32 mouse cellular contexts compared by ENCODE assay signal in genomic region chr5:65191601-65192000, GRCm38 (mm10). TPM values are rescaled to one million over a fixed set of nuclear protein-coding genes. Genes with fewer than 3 reads are reported as not detected.
DNase-seq lines count a peak whose midpoint lies in the region; ATAC-seq and TF ChIP-seq lines count a peak whose summit lies in the region.
"Had no signal": no experiment of that assay in that cellular context is flagged by ENCODE, and none has a peak within 500 bp of the region (broad histone marks: within the 10 kb centered on the region; RNA-seq: fewer than 3 reads in every experiment).

No protein-coding gene starts in this region.

- no peak overlapping the region for H3K27ac ChIP-seq in forebrain, embryonic 16.5 days (ENCODE audit: low read length)
- no peak overlapping the region for H3K27ac ChIP-seq in forebrain, embryonic 14.5 days (ENCODE audit: low read depth, low read length)
- H3K27ac ChIP-seq in left cerebral cortex, adult 2 months, result peak overlapping the region; percentile 71
- H3K27ac ChIP-seq: forebrain, embryonic 13.5 days; heart, embryonic 10.5 days; heart, embryonic 15.5 days; hindbrain, embryonic 13.5 days; kidney, postnatal 0 days; liver, embryonic 14.5 days; macrophage; stomach, postnatal 0 days had no signal

- ATAC-seq in cerebellum, adult (ENCODE audit: insufficient number of reproducible peaks, low FRiP score, low TSS enrichment), result peak; percentile 63
- ATAC-seq in forebrain, embryonic 16.5 days, result peak; percentile 66
- ATAC-seq in forebrain, embryonic 14.5 days, result no peak
- ATAC-seq: activated CD4-positive, CD25-positive, alpha-beta regulatory T cell, adult 4 months; forebrain, embryonic 13.5 days; intestine, embryonic 16.5 days had no signal

- H3K4me1 ChIP-seq in forebrain, embryonic 16.5 days (replicated peaks; ENCODE audit: control insufficient read depth, insufficient read depth, low read length), result no peaks in the 10 kb centered on the region
- H3K4me1 ChIP-seq in forebrain, embryonic 14.5 days (ENCODE audit: control insufficient read depth, insufficient read depth, low read length), result no peaks in the 10 kb centered on the region
- H3K4me1 ChIP-seq: forebrain, embryonic 13.5 days; heart, embryonic 10.5 days; heart, embryonic 15.5 days; hindbrain, embryonic 13.5 days had no signal

- peaks cover 3% of the 10 kb centered on the region; the same call in 1 of the 2 replicates for H3K9me3 ChIP-seq in forebrain, embryonic 16.5 days (ENCODE audit: control insufficient read depth, low read length)
- H3K9me3 ChIP-seq in forebrain, embryonic 14.5 days (replicated peaks; ENCODE audit: control insufficient read depth, low read length), result no peaks in the 10 kb centered on the region; the same call in 1 of the 2 replicates
- H3K9me3 ChIP-seq: forebrain, embryonic 13.5 days; heart, embryonic 10.5 days had no signal

- H3K4me2 ChIP-seq in forebrain, embryonic 16.5 days (ENCODE audit: low read length), result no peak overlapping the region
- H3K4me2 ChIP-seq in forebrain, embryonic 14.5 days (ENCODE audit: low read length), result no peak overlapping the region
- H3K4me2 ChIP-seq: forebrain, embryonic 13.5 days; heart, embryonic 15.5 days; hindbrain, embryonic 13.5 days had no signal

- H3K4me3 ChIP-seq in forebrain, embryonic 16.5 days (replicated peaks; ENCODE audit: low read length), result no peak overlapping the region
- H3K4me3 ChIP-seq in forebrain, embryonic 14.5 days (ENCODE audit: low read depth, low read length), result no peak overlapping the region
- no peak overlapping the region for H3K4me3 ChIP-seq in left cerebral cortex, adult 2 months
- H3K4me3 ChIP-seq: erythroblast, embryonic 14.5 days; forebrain, embryonic 13.5 days; heart, embryonic 10.5 days; heart, embryonic 15.5 days; hindbrain, embryonic 13.5 days had no signal

- no peak overlapping the region for H3K9ac ChIP-seq in forebrain, embryonic 16.5 days (replicated peaks; ENCODE audit: low read depth, low read length)
- no peak overlapping the region for H3K9ac ChIP-seq in forebrain, embryonic 14.5 days (ENCODE audit: low read length)
- H3K9ac ChIP-seq: forebrain, embryonic 13.5 days; heart, embryonic 15.5 days; hindbrain, embryonic 13.5 days; liver, embryonic 14.5 days had no signal

- no peaks in the 10 kb centered on the region for H3K36me3 ChIP-seq in forebrain, embryonic 16.5 days (ENCODE audit: control insufficient read depth, insufficient read depth)
- no peaks in the 10 kb centered on the region for H3K36me3 ChIP-seq in forebrain, embryonic 14.5 days (ENCODE audit: control insufficient read depth, insufficient read depth, low read length)
- H3K36me3 ChIP-seq: heart, embryonic 15.5 days; hindbrain, embryonic 13.5 days had no signal

- WGBS in forebrain, embryonic 16.5 days, result 74% methylated on average over 5 of the region's 5 CpGs
- 72% methylated on average over 5 of the region's 5 CpGs for WGBS in forebrain, embryonic 14.5 days

- no peak for TF ChIP-seq CTCF in left cerebral cortex, adult 2 months (IDR thresholded peaks at IDR 0.05)

- no peak for DNase-seq in cerebellum, adult 11 months
- no peak for DNase-seq in forebrain, embryonic 14.5 days (ENCODE audit: low spot score)
- DNase-seq in left cerebral cortex, adult 2 months (ENCODE audit: extremely low spot score in 1 of 2, low spot score in 2 of 2), result no peak
- DNase-seq in left cerebral cortex, adult 11 months (ENCODE audit: low spot score), result no peak
- peak; percentile 14 for DNase-seq in right cerebral cortex, postnatal 25 days
- no peak for DNase-seq in right cerebral cortex, adult 18-20 months
- DNase-seq: adrenal gland, adult 8-10 months; cerebellum, adult 18-20 months; gastrocnemius, postnatal 14 days; heart, postnatal 36 days; kidney, adult 8-10 months; kidney, postnatal 4 days; liver; lung, adult 2 months; lung, postnatal 10 days; midbrain, embryonic 14.5 days; thymus, adult 18-20 months; thymus, postnatal 25 days had no signal

- H3K27me3 ChIP-seq in forebrain, embryonic 16.5 days (replicated peaks; ENCODE audit: control insufficient read depth, insufficient read depth, low read length), result no peaks in the 10 kb centered on the region
- no peaks in the 10 kb centered on the region for H3K27me3 ChIP-seq in forebrain, embryonic 14.5 days (replicated peaks; ENCODE audit: control insufficient read depth, insufficient read depth, low read length)
- H3K27me3 ChIP-seq: CH12.LX; forebrain, embryonic 13.5 days; heart, embryonic 15.5 days; hindbrain, embryonic 13.5 days had no signal

- intact Hi-C loops in left cerebral cortex, adult 2 months (cut with DNase I), result no loop called here

RNA-seq across cellular contexts. Expression of gene Wdr19, which starts 7.9 kb away (rescaled TPM):
- 13.6 and 14.9 TPM in 2 replicates for polyA plus RNA-seq in forebrain, embryonic 16.5 days (2015; fragmentation: Nextera tagmentation; extraction: Ambion mirVana)
- polyA plus RNA-seq in forebrain, embryonic 14.5 days (2014; fragmentation: Nextera tagmentation; extraction: Ambion mirVana), result 10.3 and 10.4 TPM in 2 replicates
- total RNA-seq in left cerebral cortex, adult 2 months (2021), result 10 to 100 TPM; 20.1 to 21.5 TPM
- polyA plus RNA-seq: erythroblast, embryonic 14.5 days had no signal
